Mouse (Mus musculus) brain, embryonic 14.5 days (tissue): ENCODE data around the gene Pgr.

ENCODE experiments used
- CTCF ChIP-seq: fragments of 200-500 bp; IDR thresholded peaks from 2 replicates; pipeline ENCODE4 v1.5.1; 2012; ENCODE audit warnings: inconsistent platforms, mild to moderate bottlenecking, moderate library complexity, borderline replicate concordance; ENCODE audit not compliant: insufficient read depth, insufficient read length; ENCODE audit errors: extremely low read depth
- POLR2A ChIP-seq: fragments of 200-500 bp; IDR thresholded peaks from 2 replicates; pipeline ENCODE4 v1.6.1; 2012; ENCODE audit warnings: mild to moderate bottlenecking, inconsistent platforms, borderline replicate concordance; ENCODE audit not compliant: poor library complexity, insufficient read depth, insufficient read length, severe bottlenecking; ENCODE audit errors: extremely low read depth

- TF ChIP-seq POLR2A (no peak), CTCF (no peak)
These were observed 42.2 kb upstream of the Pgr start for GRCm38 (mm10) chr9:8857455-8857854.
